Mouse (Mus musculus) frontal cortex, postnatal 14 days (tissue): Measurements from ENCODE around the gene Tead3.
"Not testable (repeated sequence)": the region's sequence is repeated elsewhere in the genome, so short reads cannot be mapped to it uniquely, and the experiment has no call there.

Source experiments
- DNase-seq, 2 experiments: peaks; one replicate each; pipeline ENCODE4 v3.0.0; 2022; ENCODE audit warnings: low spot score in 2 of 2

Gene Tead3

DNA sequence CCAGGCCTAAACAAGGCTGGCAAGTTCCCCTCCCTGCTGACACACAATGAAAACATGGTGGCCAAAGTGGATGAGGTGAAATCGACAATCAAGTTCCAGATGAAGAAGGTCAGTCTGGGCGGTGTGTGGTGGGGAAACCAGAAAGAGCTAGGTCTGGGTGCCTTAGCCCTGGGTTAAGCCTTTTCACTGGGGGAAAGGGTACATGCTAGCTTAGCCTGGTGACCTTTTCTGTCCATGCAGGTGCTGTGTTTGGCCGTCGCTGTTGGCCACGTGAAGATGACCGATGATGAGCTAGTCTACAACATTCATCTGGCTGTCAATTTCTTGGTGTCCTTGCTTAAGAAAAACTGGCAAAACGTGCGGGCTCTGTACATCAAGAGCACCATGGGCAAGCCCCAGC lies 20.0 kb downstream of the Tead3 start:
- not testable (repeated sequence) for DNase-seq

DNA sequence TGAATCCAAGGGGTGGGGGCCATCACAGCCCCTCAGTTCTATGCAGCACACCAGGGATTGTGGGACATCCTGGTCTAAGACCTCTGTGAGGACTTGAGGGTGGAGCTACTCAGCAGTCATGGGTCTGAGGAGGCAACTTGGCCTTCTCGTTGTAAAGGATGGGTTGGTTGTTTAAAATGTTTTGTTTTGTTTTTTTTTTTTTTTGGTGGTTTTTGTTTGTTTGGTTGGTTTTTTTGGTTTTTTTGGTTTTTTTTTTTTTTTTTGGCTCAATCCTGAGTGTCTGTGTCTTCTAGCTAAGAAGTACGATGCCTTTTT lies 20.4 kb downstream of the Tead3 start:
- DNase-seq = no peak

DNA sequence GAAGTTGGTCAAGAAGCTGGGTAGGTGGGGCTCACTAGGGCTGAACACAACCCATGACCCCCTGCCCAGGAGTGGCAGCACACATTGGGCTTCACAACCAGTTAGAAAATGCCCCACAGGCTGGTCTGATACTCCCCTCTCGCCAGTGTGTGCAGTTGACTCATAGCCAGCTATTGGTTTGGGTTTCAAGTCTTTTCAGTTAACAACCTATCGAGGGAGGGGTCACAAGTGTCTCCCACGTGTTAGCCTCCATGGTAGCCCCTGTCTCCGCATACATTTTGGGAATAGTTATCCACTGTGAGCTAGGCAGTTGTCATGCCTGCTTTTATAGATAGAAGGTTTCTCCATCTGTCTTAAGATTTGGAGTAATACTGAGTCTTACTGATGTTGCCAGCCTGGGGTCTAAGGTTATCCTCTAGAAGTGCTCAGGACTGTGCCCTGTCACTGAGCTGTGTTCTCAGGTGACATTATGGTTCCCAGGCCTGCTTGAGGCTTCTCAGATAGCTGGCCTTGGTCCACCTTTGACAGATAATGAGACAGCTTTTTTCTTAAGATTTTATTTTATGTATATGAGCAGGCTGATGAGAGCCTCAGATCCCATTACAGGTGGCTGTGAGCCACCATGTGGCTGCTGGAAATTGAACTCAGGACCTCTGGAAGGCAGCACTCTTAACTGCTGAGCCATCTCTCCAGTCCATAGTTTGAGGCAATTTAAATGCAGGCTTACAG lies 20.9 kb downstream of the Tead3 start:
- DNase-seq = no peak

- DNase-seq = no peak
Observed at GRCm38 (mm10) chr17:28328946-28329345, 21.7 kb downstream of the Tead3 start.

- DNase-seq = peak; percentile 93 to 96
Observed at GRCm38 (mm10) chr17:28328366-28328928, 22.2 kb downstream of the Tead3 start, which contains the start of gene Rpl10a. TSS of gene Rpl10a (plus strand) at chr17:28328471.

GRCm38 (mm10) chr17:28327673-28328325 lies 22.8 kb downstream of the Tead3 start:
- DNase-seq = no peak

GRCm38 (mm10) chr17:28326951-28327350 lies 23.7 kb downstream of the Tead3 start:
- no peak for DNase-seq

- DNase-seq = no peak
Observed at GRCm38 (mm10) chr17:28325751-28326150, 24.9 kb downstream of the Tead3 start.

- not testable (repeated sequence) for DNase-seq
Observed at GRCm38 (mm10) chr17:28324416-28324815, 26.2 kb downstream of the Tead3 start.

DNA sequence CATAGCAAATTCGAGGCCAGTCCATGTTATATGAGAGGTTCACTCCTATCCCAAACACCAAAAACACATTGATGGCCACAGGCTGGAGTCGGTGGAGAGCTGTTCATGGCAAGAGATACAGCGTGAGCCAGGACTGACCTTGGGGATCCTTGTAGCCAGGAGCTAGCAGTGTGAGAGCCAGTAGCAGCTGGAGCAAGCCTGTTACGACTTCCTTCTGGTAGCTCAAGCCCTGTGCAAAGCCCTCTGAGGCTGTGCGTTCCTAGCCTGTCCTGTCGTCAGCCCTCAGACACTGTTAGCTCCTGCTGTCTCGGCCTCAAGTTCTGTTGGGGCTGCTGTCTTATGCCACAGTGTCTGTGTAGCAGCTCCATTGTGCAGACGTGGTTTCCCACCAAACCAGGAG lies 26.8 kb downstream of the Tead3 start:
- no peak for DNase-seq

GRCm38 (mm10) chr17:28321700-28322099 lies 28.9 kb downstream of the Tead3 start:
- DNase-seq = no peak

DNA sequence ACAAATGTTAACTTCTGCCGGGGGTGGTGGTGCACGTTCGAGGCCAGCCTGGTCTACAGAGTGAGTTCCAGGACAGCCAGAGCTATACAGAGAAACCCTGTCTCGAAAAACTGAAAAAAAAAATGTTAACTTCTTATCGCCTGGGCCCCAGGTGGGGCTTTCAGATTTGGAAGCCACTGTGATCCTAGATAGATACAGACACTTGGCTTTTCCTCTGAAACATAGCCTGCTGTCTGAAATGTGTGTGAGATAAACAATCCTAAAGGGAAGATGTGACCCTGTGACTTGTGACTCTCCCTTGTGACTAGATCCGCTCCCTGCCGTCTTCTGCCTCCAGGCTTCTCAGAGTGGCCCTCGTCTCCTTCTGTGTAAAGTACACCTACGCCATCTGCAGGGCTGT lies 32.9 kb downstream of the Tead3 start:
- DNase-seq = no peak

DNA sequence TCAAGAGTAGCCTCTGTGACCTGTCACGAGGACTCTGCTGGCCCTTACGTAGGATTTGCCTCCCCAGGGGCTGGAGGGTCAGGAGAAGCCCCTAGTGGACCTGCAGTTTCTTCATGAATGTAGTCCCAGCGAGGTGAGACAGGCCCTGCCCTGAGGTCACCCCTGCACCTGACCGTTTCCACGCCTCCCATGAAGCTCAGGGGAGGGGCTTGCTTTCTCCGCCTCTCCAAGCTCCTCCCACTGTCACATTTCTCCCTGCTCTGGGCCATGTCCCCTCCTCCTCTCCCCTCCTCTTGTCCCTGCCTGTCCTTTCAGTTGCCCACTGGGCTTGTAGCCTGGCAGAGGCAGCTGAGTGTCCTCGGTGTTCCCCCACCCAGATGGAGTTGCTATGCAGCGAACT lies 33.5 kb downstream of the Tead3 start:
- DNase-seq = no peak

DNA sequence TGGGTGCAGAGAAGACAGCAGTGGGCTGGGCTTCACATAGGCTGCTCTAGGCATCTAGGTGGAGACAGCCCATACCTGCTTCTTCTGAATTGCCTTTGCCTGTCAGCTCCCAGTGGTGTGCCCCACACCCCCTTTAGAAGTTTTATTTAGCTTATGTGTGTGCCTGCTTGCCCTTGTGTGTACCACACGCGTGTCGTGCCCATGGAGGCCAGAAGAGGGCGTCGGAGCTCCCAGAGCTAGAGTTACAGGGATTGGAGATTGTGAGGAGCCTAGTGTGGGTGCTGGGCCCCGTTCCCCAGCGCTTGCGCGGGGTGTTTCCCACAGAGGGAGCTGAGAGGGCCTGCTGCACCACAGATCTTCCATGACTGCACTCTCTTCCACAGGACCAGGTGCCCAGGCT lies 34.1 kb downstream of the Tead3 start:
- no peak for DNase-seq

- no peak for DNase-seq
Observed at GRCm38 (mm10) chr17:28315611-28316160, 34.9 kb downstream of the Tead3 start.

- DNase-seq = no peak
Observed at GRCm38 (mm10) chr17:28313880-28314225, 36.8 kb downstream of the Tead3 start.

DNA sequence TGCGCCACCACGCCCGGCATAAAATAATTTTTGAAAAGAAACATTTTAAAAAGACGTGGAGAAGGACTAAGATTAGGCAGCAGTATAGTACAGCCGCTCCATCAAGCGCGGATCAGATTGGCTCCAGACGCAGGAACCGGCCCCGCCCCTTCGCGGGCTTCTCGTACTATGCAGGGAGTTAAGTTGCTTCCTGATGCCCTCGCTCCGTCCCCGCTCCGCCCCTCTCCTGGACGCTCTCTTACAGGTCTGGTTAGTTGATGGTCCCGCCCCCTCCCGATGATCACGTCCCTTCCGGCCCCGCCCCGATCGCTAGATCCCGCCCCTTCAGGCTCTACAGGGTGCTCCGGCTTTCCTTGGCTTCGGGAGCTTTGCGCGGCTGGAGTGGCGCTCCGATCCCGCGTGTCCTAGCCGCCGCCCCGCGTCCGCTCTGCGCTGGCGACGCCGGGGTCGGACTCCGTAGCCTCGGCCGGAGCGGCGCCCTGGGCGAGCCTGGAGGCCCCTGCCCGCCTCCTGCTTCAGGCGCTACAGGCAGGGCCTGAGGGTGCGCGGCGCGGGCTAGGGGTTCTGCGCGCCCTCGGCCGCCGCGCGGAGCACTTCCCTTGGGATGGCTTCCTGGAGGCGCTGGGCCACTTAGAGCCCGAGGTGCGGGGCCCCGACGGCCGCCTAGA lies 37.3 kb downstream of the Tead3 start, which contains the start of gene Fance:
TSS of gene Fance (plus strand) at position 308 of the 668 bp plus-strand sequence.
- peak; percentile 90 to 93 for DNase-seq

GRCm38 (mm10) chr17:28312232-28313211 lies 38.1 kb downstream of the Tead3 start:
- no peak for DNase-seq

DNA sequence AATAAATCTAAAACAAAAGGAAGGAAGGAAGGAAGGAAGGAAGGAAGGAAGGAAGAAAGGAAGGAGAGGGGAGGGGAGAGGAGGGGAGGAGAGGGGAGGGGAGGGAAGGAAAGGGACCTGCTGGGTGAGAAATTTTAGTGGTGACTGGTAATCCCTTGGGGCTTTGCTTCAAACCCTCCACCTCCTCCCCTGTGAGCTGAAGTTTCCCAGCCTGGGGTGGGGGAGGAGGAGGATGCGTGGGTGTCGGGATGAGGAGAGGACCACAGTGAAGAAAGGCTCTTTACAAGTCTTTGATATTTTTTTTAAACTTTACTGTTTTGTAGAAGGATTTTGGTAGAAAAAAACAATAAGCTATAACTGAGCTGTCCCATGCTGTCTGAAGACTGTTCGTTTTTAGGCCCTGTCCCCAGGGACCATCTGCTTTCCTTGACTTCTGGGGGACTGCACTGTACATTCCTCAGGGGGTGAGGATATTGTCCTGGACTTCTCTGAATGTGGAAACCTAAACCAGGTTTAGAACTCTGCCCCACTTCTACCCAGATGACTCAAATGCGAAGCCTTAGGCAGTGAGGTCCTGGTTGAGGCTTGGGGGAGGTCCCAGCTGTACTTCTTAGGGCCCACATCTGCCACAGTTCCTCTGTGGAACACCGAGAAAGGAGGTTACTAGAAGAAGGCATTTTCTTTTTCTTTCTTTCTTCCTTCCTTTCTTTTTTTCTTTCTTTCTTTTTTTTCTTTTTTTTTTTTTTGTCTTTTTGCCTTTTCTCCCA lies 39.1 kb downstream of the Tead3 start:
- DNase-seq = no peak

- no peak for DNase-seq
Observed at GRCm38 (mm10) chr17:28310831-28311230, 39.8 kb downstream of the Tead3 start.
